Mouse (Mus musculus) lung, postnatal 10 days (tissue): Measurements from ENCODE around the gene Gimap4.
"Not testable (repeated sequence)": the region's sequence is repeated elsewhere in the genome, so short reads cannot be mapped to it uniquely, and the experiment has no call there.

ENCODE experiments used
- DNase-seq: peaks from one replicate; pipeline ENCODE4 v3.0.0; 2021

The Gimap4 gene

GRCm38 (mm10) chr6:48676860-48677415 lies 7.4 kb upstream of the Gimap4 start:
- DNase-seq, result no peak

DNA sequence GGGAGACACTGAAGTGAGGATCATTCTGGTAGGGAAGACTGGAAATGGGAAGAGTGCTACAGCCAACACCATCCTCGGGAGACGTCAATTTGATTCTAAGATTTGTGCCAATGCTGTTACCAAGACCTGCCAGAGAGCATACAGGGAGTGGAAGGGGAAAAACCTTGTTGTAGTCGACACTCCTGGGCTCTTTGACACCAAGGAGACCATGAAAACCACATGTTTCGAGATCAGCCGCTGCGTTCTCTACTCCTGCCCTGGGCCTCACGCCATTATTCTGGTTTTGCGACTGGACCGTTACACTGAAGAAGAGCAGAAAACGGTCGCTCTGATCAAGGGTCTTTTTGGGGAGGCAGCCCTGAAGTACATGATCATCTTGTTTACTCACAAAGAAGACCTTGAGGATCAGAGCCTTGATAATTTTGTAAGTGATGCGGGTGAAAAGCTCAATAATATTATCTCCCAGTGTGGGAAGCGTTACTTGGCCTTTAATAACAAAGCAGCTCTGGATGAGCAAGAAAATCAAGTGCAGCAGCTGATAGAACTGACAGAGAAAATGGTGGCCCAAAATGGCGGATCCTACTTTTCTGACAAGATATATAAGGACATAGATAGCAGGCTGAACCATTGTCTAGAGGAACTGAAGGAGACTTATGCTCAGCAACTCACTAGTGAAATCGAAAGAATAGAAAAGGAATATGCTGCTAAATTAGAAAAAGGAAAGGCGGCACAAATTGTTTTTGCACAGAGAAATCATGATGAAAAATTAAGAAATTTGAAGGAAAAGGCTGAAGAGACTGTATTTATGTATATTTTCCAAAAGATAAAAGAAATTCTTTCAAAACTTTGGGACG lies 6.6 kb upstream of the Gimap4 start:
- no peak for DNase-seq

GRCm38 (mm10) chr6:48678391-48678790 lies 6.0 kb upstream of the Gimap4 start:
- DNase-seq, result no peak

DNA sequence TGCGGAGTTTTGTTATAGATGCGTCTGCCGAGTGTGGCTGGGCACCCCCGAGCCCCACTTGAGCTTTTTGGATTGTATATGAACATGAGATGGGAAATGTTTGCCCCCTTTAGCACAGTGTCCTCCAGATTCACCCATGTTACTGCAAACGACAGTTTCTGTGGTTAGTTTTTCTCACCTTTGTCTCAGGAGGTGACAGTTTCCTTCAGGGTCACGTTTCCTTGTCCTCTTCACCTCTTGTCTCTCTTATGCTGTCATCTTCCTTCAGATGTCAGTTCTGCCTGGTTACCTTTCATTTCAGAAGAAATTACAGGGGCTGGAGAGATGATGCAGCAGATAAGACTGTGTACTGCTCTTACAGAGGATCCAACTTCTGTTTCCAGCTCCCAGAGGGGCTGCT lies 4.6 kb upstream of the Gimap4 start:
- no peak for DNase-seq

DNA sequence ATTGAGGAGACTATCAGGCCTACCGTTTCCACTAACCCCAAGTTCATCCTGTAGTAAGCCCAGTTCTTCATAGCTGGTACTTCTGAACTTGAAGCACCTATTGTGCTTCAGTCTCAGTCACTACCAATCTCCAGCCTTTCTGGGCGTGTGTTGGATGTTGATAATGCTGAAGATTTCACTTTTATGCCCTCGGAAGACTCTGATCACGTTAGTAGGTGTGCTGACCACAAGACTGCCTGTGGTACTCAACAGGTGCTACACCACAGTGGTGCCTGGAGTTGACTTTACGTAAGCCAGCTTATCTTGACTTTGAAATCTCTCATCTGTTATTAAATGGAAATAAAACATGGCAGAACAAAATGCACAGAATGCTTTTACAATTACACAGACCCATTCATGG lies 3.9 kb upstream of the Gimap4 start:
- no peak for DNase-seq

GRCm38 (mm10) chr6:48681472-48682090 lies 2.8 kb upstream of the Gimap4 start:
- no peak for DNase-seq

DNA sequence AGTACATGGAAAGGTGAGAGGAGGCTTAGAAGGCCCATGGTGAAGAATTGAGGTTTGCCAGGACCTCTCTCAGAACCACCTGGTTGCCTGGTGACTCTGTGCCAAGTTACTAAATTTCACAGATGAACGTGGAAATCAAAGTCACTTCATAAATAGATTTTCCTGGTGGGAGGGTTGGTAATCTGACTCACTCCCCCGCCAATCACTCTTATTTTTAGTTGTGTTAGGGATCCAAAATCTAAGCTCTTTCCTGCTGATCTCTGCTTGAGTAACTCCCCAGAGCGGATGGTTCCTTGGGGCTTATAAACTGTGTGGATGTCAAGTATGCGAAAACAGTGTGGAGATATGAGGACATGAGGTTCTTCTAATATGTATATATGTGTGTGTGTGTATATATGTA lies 2.1 kb upstream of the Gimap4 start:
- no peak for DNase-seq

- DNase-seq, result not testable (repeated sequence)
These were observed 1.0 kb upstream of the Gimap4 start for GRCm38 (mm10) chr6:48683263-48683821.

DNA sequence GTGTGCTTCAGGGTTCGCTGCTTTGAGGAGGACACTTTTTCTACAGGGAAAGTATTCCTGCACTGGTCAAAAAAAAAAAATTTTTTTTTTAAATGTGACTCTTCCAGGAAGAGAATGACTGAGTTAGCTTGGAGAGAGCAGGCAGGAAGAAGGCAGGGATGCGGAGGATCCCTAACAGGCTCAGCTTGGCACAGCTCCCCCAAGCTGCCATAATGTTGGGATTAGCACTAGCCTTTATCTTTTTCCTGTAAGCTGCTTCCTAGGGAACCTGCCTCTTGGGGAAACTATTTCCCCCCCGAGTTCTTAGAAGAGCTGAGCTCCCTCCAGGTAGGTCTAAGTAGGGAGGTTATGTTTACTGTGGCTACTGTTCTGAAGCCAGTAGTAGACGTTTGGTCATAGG lies 457 bp downstream of the Gimap4 start:
- DNase-seq, result peak; percentile 32

DNA sequence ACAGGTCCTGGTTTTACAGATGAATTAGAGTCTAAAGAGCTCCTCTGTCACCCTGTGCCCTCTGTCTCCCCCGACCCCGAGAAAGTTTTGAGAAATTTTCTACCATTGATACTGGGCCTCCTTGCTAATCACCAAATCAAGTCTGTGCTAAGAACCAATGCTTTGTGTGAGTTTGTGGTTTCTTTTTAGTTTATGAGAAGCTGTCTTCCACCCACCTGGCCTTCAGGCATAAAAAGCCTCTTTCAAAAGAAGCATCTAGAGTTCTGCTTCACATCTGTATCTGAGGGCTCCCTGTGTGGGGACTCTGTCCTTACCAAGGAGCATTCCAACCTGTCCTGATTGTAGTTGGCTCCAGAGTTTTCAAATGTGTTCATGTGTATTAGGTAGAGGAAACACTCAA lies 902 bp downstream of the Gimap4 start:
- DNase-seq, result no peak

DNA sequence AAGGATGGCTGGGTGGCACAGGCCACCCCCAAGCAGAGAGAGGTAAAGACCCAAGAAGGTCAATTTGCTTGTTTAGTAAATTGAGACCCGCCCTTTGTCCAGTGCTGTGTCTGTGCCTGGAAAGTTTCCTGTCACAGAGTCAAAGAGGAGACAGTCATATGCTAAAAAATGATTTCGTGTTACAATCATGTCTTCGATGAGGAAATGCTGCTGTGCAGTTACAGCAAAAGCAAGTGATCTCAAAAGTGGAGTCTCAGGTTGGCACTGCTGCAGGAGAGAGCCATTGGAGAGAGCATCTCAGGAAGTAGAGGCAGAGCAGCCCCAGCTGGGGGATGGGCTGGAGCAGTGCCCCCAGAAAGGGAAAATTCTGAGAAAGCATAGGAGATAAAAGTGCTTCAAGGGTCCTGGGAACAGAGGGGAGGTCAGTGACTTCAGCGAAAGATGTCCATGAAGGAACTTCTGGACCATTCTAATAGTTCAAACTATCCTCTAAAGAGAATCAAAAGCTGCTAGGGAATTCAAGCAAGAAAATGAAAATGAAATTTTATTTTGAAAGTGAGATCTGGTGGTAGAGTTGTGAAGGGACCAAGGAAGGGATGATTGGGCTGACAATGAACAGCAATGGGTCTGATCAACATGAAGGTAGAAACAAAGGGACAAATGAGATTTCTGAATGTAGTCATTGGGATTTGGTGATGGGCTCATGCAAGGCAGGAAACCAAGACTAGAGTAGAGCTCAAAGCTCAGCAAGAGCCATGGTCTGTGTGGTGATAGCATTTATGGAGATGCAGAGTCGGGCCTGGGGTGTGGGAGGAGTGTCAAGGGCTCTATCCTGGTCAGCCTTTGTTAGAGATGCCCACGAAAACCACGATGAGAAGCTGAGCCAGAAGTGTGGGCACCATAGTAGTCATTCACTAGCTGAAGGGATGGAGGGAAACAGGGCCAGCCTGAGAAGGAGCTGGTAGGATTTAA lies 1.6 kb downstream of the Gimap4 start:
- DNase-seq, result no peak

DNA sequence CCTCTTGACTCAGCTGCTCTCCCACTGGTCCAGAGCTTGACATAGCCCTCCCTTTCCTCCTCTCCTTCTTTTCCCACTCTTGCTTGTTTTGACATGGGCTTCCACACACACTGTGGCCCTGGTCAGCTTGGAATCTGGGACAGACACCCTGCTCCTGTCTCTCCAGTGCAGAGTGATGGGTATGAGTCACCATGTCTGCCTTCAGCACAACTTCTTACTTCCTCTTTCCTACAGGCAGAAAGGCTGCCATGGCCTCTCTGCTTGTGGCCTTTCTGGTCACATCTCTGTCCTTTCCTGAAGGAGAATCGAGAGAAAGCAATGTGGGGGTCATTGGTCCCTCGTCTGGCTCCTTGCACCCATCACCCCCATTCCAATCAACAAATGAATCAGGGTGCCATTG lies 2.7 kb downstream of the Gimap4 start:
- no peak for DNase-seq

GRCm38 (mm10) chr6:48689320-48689719 lies 5.0 kb downstream of the Gimap4 start:
- DNase-seq, result no peak

- DNase-seq, result no peak
These were observed 8.6 kb downstream of the Gimap4 start for GRCm38 (mm10) chr6:48692962-48693361.

DNA sequence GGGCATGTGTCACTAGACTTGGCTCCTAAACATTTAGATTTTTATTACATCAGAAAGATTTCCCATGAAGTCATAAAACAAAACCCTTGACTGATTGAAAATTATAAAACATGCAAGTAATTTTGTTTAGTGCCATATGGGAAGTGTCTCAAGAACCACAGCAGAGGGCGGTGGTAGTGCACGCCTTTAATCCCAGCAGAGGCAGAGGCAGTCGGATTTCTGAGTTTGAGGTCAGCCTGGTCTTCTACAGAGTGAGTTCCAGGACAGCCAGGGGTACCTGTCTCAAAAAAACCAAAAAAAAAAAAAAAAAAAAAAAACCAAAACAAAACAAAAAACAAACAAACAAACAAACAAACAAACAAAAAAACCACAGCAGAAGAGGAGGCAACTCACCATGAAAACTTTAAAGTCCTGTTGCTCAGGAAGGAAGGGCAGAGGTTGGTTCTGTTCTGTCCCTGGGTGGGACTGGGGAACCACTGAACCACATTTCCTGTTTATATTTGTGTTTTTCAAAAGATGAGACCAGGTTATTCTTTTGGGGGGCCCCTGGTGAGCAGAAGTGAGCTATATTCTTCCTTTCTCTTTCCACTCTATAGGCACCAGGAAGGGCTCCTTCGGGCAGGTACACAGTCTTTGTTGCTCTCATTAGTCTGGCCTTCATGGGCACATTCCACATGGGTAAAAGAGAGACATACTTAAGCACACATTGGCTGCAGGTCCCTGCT lies 12.6 kb downstream of the Gimap4 start:
- no peak for DNase-seq

GRCm38 (mm10) chr6:48697555-48697930 lies 13.2 kb downstream of the Gimap4 start:
- DNase-seq, result no peak

- no peak for DNase-seq
These were observed 13.9 kb downstream of the Gimap4 start for GRCm38 (mm10) chr6:48698066-48698856.

DNA sequence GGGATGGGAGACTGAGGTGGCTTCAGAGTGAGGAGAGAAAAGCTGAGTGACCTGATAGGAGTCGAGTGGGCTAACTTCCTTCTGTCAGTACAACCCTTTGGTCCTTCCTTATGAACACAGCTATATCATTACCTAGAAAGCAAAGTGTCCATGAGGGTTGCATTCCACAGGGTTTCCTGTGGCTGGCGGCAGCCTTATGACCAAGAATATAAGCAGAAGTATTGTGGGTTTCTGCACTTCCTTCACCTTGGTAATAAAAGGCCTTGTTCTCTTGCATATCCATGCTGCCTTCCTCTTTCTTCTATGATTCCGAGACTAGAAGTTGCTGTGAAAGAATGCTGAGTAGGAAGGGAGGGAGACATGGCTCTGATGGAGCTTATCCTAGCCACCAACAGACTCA lies 14.5 kb downstream of the Gimap4 start:
- no peak for DNase-seq

- peak; percentile 73 for DNase-seq
These were observed 16.1 kb downstream of the Gimap4 start for GRCm38 (mm10) chr6:48700251-48701075.

- no peak for DNase-seq
These were observed 17.8 kb downstream of the Gimap4 start for GRCm38 (mm10) chr6:48702146-48702545.
